Mouse (Mus musculus): ENCODE data around the gene Myo10. TPM values are rescaled to one million over a fixed set of nuclear protein-coding genes. Genes with fewer than 3 reads are reported as not detected.

The Myo10 gene
- total RNA-seq, 1 experiment from 2014 or later: 103 TPM

DNA sequence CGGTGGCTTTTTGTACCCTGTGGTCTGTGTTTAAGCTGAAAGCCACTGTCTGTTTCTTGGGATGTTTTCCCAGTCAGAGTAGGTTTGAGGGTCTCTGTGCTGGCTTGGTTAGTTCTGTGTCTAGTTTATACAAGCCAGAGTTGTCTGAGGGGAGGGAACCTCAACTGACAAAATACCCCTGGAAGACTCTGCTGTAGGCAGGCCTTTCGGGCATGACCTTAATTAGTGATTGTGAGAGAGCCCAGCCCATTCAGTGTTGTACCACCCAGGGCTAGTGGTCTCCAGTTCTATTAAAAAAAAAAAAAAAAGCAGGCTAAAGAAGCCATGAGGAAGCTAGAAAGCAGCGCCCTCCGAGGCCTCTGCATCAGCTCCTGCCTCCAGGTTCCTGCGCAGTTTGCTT, 30.0 kb downstream of the Myo10 start:
- no peak for DNase-seq

DNA sequence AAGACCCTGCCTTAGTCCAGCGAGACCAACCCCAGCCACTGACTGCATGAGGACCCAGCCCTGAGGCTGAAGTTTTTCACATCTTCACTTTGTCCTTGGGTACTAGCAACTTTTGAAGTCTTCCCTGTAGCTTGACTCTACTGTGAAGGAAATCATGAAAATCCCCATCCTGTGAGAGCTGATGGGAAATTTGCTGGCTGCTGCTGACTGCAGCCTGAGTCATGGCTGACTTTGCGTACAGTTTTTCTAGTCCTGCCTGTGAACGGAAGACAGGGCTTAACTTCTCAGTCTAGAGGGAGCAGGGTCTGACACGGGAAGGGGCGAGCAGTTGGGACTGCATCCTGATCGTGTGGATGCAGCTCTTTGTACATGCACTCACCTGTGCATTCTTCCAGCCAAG, 30.6 kb downstream of the Myo10 start:
- no peak for DNase-seq

DNA sequence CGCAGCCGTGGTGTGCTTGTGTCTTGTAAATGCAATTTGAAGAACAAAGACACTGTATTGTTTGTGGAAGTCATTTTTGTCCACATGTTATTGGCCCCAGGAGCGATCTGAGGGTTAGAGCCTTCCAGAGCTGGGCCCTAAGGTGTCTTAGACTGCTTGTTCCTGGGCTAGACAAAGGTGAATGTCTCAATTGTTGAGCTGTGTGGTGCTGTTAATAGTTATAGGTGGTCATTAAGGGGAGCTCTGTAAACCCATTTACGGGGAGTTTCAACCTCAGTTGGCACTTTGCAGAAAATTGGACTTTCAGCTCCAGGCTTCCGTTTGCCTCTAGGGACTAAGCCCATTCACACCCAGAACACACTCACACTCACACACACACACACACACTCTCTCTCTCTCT, 31.4 kb downstream of the Myo10 start:
- DNase-seq: no peak

DNA sequence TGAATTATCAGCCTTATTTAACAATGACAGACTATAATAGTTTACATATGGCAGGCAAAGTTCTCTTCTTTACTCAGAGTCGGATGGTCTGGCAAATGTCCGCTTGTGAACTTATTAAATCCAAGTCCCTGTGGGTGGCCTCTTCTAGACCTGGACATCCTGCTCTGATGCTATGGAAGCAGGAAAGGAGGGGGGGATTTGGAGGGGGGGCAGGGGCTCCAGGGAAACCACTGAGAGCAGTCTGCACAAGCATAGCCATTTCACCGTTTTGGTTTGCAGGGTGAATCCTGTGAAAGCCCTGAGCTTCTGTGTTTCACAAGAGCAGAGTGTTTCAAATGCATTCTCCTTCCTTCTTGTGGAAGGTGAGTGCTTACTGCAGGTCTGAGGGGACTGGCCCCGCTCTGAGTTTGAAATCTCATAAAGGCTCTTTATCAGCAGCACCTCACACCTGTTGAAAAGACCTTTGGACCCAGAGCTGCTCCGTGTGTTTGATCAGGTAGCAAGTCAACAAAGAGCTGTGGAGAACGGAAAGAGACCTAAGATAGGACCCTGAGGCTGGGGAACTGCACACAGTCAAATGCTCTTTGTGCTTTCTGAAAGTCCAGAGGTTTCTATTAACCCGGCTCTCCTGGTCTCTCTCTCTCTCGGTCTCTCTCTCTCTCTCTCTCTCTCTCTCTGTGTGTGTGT, 40.7 kb downstream of the Myo10 start:
- DNase-seq: no peak

DNA sequence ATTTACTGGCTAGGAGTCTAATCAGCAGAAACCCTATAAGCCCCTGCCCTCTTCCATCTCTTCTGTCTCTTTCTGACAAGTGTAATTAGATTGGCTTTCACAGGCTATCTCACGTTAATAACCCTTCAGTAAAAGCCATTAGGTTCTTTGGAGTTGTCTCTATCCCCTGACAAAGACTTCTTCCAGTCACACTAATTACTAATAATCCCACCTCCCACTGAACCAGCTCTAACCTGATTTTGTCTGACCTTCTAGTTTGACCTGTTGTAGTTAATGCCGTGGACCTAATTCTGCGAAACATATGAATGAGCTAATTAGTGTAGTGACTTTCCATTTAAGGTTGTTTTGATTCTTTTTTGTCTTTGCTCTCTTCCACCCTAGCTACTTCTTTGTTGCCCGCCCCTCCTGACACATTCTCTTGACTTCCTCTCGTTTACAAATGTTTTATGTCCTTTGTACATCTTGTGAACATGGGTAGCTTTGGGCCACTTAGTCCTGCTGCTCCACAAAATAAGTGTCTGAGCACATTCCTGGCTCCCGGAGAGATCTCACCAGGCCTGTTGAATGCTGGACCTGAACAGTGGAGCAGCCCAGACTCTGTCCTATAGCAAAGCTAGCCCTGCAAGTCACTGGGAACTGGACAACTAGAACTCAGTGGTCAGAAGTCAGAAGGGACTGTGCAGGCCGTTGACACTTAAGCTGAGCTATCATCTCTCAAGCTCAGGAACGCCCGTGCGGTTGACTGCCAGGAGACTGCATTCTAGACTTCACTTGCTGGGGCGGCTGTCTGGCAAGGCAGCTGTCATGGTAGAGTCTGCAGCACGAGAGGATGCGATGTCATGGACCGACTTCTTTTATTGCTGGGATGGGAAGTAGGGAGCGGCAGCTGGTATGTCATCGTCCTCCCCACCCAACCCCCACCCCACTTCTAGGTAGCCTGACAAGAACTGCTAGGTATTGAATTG, 47.2 kb downstream of the Myo10 start:
- DNase-seq: no peak

GRCm38 (mm10) chr15:25673231-25673980, 51.1 kb downstream of the Myo10 start:
- no peak for DNase-seq

DNA sequence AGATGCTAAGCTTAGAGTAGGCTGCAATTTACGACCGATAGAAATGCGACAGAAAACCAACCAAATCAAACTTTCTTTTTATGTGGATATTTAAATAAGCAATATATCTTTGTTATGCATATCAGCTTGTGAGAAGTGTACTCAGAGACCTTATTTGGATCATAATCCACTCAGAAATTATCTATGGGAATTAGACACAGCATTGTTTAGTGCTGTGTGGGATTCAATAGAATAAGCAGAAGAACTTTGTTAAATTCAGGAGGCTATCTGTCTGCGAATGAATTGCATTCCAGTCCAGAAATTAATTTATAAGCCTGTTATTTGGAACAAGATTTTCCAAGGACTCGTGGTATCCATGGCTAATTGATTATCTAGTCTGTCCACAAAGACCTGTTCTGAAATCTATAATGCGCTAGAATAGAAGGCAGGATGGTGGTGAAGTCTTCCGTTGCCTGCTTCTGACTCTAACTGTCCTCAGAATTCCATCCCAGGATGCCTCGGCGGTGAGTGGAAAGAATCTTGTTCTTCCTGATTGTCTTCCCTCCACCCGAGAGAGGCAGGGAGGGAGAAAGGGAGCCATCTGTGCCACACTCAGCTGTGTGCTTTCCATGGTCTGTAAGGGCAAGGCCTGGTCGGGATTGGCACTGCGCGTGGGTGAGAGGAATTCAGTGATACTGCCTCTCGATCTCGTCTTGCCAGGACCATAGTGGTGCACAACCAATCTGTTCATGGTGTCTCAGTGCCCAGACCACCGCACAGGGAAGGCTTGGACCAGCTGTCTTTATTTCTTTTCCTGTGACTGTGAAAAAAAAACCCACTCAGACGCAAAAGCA, 52.0 kb downstream of the Myo10 start:
- no peak for DNase-seq

DNA sequence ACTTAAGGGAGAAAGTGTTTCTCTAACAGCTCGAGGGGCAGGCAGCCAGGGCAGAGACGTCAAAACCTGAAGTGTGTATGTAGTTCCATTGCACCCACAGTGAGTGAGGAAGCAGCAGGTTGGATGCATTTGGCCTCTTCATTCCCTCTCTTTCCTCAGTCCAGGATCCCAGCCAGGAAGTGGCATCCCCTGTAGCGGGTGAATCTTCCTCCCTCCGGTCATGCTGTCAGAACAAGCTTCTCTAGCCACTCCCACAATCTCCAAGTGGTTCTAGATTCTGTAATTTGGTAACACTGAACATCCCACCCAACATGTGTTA, 52.6 kb downstream of the Myo10 start:
- DNase-seq: no peak

DNA sequence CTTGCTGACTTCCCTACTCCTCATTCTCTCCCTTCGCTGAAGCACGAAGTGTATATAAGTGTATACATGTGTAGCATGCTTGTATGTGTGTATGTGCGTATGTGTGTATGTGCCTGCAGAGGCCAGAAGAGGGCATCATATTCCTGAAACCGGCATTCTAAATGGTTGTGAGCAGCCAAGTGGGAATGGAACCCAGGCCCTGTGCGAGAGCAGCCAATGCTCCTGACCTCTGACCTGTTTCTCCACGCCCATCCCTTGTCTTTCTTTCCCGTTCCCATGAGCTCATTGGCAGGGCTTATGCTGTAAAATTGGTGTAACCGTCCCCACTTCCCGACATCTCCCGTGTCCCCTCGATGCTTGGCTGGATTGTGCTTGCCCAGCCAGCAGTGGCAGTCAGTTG, 53.0 kb downstream of the Myo10 start:
- DNase-seq: no peak

DNA sequence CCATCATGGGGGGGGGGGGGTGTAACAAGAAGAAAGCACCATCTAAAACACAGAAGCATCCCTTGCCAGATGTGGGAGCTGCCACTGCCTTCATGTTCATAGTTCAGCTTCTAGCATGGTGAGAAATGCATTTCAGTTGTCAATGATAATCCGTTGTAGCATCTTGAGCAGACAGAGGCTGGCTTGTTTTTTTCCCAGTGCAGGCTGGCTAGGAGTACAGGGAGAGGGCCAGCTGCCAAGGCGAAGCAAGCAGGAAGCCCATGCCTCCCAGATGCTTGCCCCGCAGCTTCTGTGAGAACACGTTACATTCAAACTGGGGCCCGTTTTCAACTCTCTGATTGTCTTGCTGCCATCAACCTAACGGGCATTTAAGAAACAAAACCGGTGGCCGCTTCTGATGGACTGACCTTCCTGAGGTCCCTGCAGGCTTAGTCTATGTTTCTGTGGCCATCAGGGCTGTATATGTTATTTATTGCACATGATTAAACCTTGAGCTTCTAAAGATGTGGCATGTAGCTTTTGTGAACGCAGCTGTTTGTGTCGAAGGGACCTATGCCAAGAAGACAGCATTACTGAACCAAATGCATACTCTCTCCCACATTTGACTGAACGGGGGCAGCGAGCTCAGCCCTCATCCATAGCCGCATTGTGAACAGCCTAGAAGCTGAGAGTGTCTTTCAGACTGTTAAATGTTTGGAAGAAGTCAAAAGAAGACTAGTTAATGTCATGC, 53.9 kb downstream of the Myo10 start:
- DNase-seq: no peak

GRCm38 (mm10) chr15:25679081-25679480, 56.8 kb downstream of the Myo10 start:
- DNase-seq: peak; percentile 32

DNA sequence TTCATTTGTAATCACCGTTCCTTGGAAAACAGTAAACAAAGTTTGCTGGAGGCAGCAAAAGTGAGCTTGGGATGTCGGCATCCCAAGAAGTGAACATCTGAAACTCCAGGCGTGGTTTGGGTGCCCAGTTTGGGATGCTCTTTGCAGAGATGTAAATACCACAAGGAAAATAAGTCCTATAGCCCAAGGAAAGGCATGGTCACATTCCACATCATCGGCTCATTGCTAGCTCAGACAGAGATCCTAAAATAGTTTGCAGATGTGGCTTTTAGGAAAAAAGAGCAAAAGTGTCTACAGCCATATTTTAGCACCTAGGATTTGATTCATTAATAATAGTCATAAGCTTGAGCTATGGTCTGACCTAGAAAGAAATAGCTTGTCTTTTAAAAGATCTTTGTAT, 57.3 kb downstream of the Myo10 start:
- DNase-seq: no peak

DNA sequence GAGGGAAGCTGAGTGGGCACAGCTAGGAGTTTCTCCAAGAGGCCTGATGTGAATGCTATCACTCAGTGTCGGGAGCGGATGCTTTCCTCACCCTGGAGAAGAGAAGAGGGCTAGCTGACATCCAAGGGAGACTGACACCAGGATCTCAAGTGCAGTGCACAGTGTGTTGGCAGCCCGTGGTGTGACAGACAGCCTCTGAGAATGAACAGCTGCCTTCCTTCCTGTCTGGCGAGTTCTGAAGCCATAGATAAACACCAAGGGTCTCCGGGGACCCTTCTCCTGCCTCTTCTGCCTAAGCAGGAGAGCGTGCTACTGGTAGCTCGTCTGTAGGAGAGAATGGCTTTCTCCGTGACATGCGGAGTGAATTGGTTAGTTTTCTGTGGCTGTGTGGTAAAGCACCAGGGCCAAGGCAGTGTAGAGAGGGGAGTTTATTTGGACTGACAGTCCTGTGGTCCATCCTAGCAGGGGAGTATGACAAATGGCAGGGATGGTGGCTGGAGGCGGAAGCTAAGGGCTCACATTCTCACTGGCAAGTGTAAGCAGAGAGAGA, 58.0 kb downstream of the Myo10 start:
- DNase-seq: no peak

- no peak for DNase-seq
Observed at GRCm38 (mm10) chr15:25682953-25683507, 60.7 kb downstream of the Myo10 start.

- no peak for DNase-seq
Observed at GRCm38 (mm10) chr15:25685186-25685585, 62.9 kb downstream of the Myo10 start.

DNA sequence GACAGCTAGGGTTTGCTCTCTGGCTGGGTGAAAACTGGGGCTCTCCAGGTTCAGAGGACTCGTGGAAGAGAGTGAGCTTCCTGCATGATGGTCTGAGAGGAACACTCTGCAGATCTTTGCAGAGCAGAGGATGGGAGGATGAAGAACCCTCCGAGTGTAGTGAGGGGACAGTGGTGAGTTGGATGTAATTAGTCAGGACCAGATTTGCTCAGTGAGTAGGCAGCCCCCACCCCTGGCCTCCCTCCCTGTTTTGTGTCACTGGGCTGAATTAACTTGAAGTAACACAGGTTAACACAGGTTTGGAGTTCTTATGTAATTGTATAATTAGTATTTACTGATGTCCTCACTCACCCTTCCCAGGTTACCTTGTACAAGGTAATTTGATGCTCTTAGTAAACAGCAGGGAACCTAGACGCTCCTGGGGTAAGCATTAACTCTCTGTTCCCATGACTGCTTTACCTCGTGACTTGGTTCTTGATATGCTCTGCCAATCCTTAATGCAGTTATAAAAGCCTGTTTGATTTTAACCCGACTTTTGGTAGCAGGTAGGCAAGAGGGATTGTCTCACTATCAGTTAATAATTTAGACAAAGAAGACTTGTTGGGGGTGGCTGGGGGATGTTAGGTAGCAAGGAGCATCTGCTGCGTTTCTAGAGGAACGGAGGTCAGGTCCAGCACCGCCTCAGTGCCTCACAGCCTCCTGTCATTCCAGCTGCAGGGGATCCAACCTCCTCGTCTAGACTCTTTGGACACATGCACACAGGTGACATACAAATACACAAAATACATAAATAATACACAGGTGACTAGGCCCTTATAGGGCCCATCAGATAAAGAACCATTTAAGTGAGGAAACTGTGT, 66.3 kb downstream of the Myo10 start:
- no peak for DNase-seq

- no peak for DNase-seq
Observed at GRCm38 (mm10) chr15:25689477-25689876, 67.2 kb downstream of the Myo10 start.

DNA sequence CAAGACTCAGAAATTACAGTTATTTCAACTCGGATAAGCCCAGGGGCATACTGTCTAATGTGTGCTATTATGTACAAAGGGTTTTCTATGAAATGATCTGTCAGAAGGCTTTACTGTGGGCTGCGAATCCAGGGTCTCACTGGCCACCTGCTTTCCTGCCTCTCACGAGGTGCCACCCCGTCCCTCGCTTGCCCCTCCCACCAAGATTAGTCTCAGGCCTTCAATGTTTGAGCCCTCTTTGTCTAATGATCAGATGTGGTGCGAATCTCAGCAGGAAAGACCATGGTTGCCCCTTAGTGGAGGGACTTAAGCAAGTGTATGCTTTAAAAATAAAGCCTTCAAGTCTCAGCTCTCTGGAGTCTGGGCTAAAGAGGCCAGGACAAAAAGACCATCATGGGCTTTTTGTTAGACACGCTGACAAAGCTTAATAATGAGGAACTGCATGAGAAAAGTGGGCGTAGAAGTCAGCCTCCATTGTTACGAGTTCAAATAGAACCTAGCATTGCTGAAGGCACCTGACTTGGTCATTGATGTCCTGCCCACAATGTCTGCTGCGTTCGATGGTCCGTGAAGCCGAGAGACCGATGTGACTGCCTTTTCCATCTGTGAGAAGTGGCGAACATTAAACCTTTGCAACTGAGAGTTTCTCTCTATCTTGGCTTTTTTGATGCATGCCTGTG, 67.9 kb downstream of the Myo10 start:
- DNase-seq: no peak

- no peak for DNase-seq
Observed at GRCm38 (mm10) chr15:25690746-25691105, 68.4 kb downstream of the Myo10 start.

Measured in adrenal gland, postnatal 14 days (tissue).